Mouse (Mus musculus): ENCODE data around the gene Asap3. TPM values are rescaled to one million over a fixed set of nuclear protein-coding genes. Genes with fewer than 3 reads are reported as not detected.

The Asap3 gene
- polyA plus RNA-seq, 1 experiment from 2014 or later, result 1.6 TPM

- ATAC-seq (no peak), DNase-seq (ENCODE audit: low spot score) (no peak)
- peaks cover 53% of the 10 kb centered on the region for H3K27me3 ChIP-seq (replicated peaks; ENCODE audit: control insufficient read depth, insufficient read depth, low read length)
- under 1% methylated on average over 37 of the region's 37 CpGs for WGBS
- H3K27ac ChIP-seq (ENCODE audit: low read depth, low read length), result no peak overlapping the region
- no peak overlapping the region; the same call in 1 of the 2 replicates for H3K9ac ChIP-seq (ENCODE audit: low read length)
- H3K36me3 ChIP-seq (ENCODE audit: control insufficient read depth, insufficient read depth, low read length), result no peaks in the 10 kb centered on the region
- H3K4me1 ChIP-seq (ENCODE audit: control insufficient read depth, insufficient read depth, low read length), result peaks cover 11% of the 10 kb centered on the region
- peak overlapping the region; percentile 51 for H3K4me2 ChIP-seq (ENCODE audit: low read length)
- no peaks in the 10 kb centered on the region for H3K9me3 ChIP-seq (replicated peaks; ENCODE audit: control insufficient read depth, low read length)
- H3K4me3 ChIP-seq (ENCODE audit: low read depth, low read length), result peak overlapping the region; percentile 21
Measured at GRCm38 (mm10) chr4:136248464-136249331, 42.5 kb downstream of the Asap3 start.

- 2% methylated on average over 11 of the region's 11 CpGs for WGBS
- peaks cover 11% of the 10 kb centered on the region for H3K4me1 ChIP-seq (ENCODE audit: control insufficient read depth, insufficient read depth, low read length)
- ATAC-seq (no peak), DNase-seq (ENCODE audit: low spot score) (no peak)
- H3K27ac ChIP-seq (ENCODE audit: low read depth, low read length), result no peak overlapping the region
- 0 out of 2 replicates have a peak overlapping the region, but pooled peaks have one; percentile 51 for H3K4me2 ChIP-seq (ENCODE audit: low read length)
- H3K27me3 ChIP-seq (replicated peaks; ENCODE audit: control insufficient read depth, insufficient read depth, low read length), result peaks cover 53% of the 10 kb centered on the region
- no peaks in the 10 kb centered on the region for H3K36me3 ChIP-seq (ENCODE audit: control insufficient read depth, insufficient read depth, low read length)
- 0 out of 2 replicates have a peak overlapping the region, but pooled peaks have one; percentile 2 for H3K4me3 ChIP-seq (ENCODE audit: low read depth, low read length)
- H3K9ac ChIP-seq (ENCODE audit: low read length), result no peak overlapping the region
- H3K9me3 ChIP-seq (replicated peaks; ENCODE audit: control insufficient read depth, low read length), result no peaks in the 10 kb centered on the region
Measured at GRCm38 (mm10) chr4:136249332-136249647, 43.1 kb downstream of the Asap3 start.

GRCm38 (mm10) chr4:136249780-136250179 is 43.6 kb downstream of the Asap3 start:
- Histone ChIP-seq H3K36me3 (ENCODE audit: control insufficient read depth, insufficient read depth, low read length) (no peaks in the 10 kb centered on the region), H3K27ac (ENCODE audit: low read depth, low read length) (no peak overlapping the region), H3K4me3 (ENCODE audit: low read depth, low read length) (no peak overlapping the region), H3K4me2 (ENCODE audit: low read length) (no peak overlapping the region), H3K4me1 (ENCODE audit: control insufficient read depth, insufficient read depth, low read length) (peaks cover 11% of the 10 kb centered on the region), H3K9ac (ENCODE audit: low read length) (no peak overlapping the region), H3K27me3 (replicated peaks; ENCODE audit: control insufficient read depth, insufficient read depth, low read length) (peaks cover 53% of the 10 kb centered on the region), H3K9me3 (replicated peaks; ENCODE audit: control insufficient read depth, low read length) (no peaks in the 10 kb centered on the region)
- ATAC-seq (no peak), DNase-seq (ENCODE audit: low spot score) (no peak)
- 45% methylated on average over 9 of the region's 9 CpGs for WGBS

- Histone ChIP-seq H3K4me2 (ENCODE audit: low read length) (no peak overlapping the region), H3K27ac (ENCODE audit: low read depth, low read length) (no peak overlapping the region), H3K4me1 (ENCODE audit: control insufficient read depth, insufficient read depth, low read length) (no peaks in the 10 kb centered on the region), H3K27me3 (replicated peaks; ENCODE audit: control insufficient read depth, insufficient read depth, low read length) (no peaks in the 10 kb centered on the region), H3K36me3 (ENCODE audit: control insufficient read depth, insufficient read depth, low read length) (no peaks in the 10 kb centered on the region), H3K4me3 (ENCODE audit: low read depth, low read length) (no peak overlapping the region), H3K9me3 (replicated peaks; ENCODE audit: control insufficient read depth, low read length) (no peaks in the 10 kb centered on the region), H3K9ac (ENCODE audit: low read length) (no peak overlapping the region)
- ATAC-seq, result no peak
- no peak for DNase-seq (ENCODE audit: low spot score)
- 67% methylated on average over 6 of the region's 6 CpGs for WGBS
Measured at GRCm38 (mm10) chr4:136255919-136256318, 49.8 kb downstream of the Asap3 start.

GRCm38 (mm10) chr4:136256696-136257095 is 50.5 kb downstream of the Asap3 start:
- no peak overlapping the region for H3K4me3 ChIP-seq (ENCODE audit: low read depth, low read length)
- no peak overlapping the region for H3K4me2 ChIP-seq (ENCODE audit: low read length)
- H3K9ac ChIP-seq (ENCODE audit: low read length), result no peak overlapping the region
- DNase-seq (ENCODE audit: low spot score) (no peak), ATAC-seq (no peak)
- 86% methylated on average over 10 of the region's 10 CpGs for WGBS
- no peaks in the 10 kb centered on the region for H3K27me3 ChIP-seq (replicated peaks; ENCODE audit: control insufficient read depth, insufficient read depth, low read length)
- no peak overlapping the region for H3K27ac ChIP-seq (ENCODE audit: low read depth, low read length)
- H3K36me3 ChIP-seq (ENCODE audit: control insufficient read depth, insufficient read depth, low read length), result no peaks in the 10 kb centered on the region
- no peaks in the 10 kb centered on the region for H3K9me3 ChIP-seq (replicated peaks; ENCODE audit: control insufficient read depth, low read length)
- H3K4me1 ChIP-seq (ENCODE audit: control insufficient read depth, insufficient read depth, low read length), result no peaks in the 10 kb centered on the region

- 59% methylated on average over 3 of the region's 3 CpGs for WGBS
- Histone ChIP-seq H3K9me3 (replicated peaks; ENCODE audit: control insufficient read depth, low read length) (no peaks in the 10 kb centered on the region), H3K9ac (ENCODE audit: low read length) (no peak overlapping the region), H3K27me3 (replicated peaks; ENCODE audit: control insufficient read depth, insufficient read depth, low read length) (no peaks in the 10 kb centered on the region), H3K4me3 (ENCODE audit: low read depth, low read length) (no peak overlapping the region), H3K4me1 (ENCODE audit: control insufficient read depth, insufficient read depth, low read length) (no peaks in the 10 kb centered on the region), H3K36me3 (ENCODE audit: control insufficient read depth, insufficient read depth, low read length) (no peaks in the 10 kb centered on the region), H3K4me2 (ENCODE audit: low read length) (no peak overlapping the region), H3K27ac (ENCODE audit: low read depth, low read length) (no peak overlapping the region)
- ATAC-seq (no peak), DNase-seq (ENCODE audit: low spot score) (no peak)
Measured at GRCm38 (mm10) chr4:136259916-136260315, 53.8 kb downstream of the Asap3 start.

GRCm38 (mm10) chr4:136260491-136261180 is 54.5 kb downstream of the Asap3 start:
- no peak overlapping the region for H3K4me2 ChIP-seq (ENCODE audit: low read length)
- ATAC-seq, result peak; percentile 73; the same call in 1 of the 2 replicates
- H3K36me3 ChIP-seq (ENCODE audit: control insufficient read depth, insufficient read depth, low read length), result no peaks in the 10 kb centered on the region

GRCm38 (mm10) chr4:136261912-136262311 is 55.7 kb downstream of the Asap3 start:
- no peak overlapping the region for H3K4me3 ChIP-seq (ENCODE audit: low read depth, low read length)
- H3K27ac ChIP-seq (ENCODE audit: low read depth, low read length), result no peak overlapping the region
- H3K4me2 ChIP-seq (ENCODE audit: low read length), result no peak overlapping the region
- WGBS, result 79% methylated on average over 10 of the region's 10 CpGs
- no peaks in the 10 kb centered on the region for H3K4me1 ChIP-seq (ENCODE audit: control insufficient read depth, insufficient read depth, low read length)
- no peak for DNase-seq (ENCODE audit: low spot score)
- no peak for ATAC-seq
- H3K9ac ChIP-seq (ENCODE audit: low read length), result no peak overlapping the region
- H3K36me3 ChIP-seq (ENCODE audit: control insufficient read depth, insufficient read depth, low read length), result no peaks in the 10 kb centered on the region
- no peaks in the 10 kb centered on the region for H3K9me3 ChIP-seq (replicated peaks; ENCODE audit: control insufficient read depth, low read length)
- no peaks in the 10 kb centered on the region for H3K27me3 ChIP-seq (replicated peaks; ENCODE audit: control insufficient read depth, insufficient read depth, low read length)

More at GRCm38 (mm10) chr4:136260491-136261180, 54.5 kb downstream of the Asap3 start:
- no peak overlapping the region for H3K4me3 ChIP-seq (ENCODE audit: low read depth, low read length)
- H3K27me3 ChIP-seq (replicated peaks; ENCODE audit: control insufficient read depth, insufficient read depth, low read length), result no peaks in the 10 kb centered on the region
- H3K4me1 ChIP-seq (ENCODE audit: control insufficient read depth, insufficient read depth, low read length), result no peaks in the 10 kb centered on the region
- no peaks in the 10 kb centered on the region for H3K9me3 ChIP-seq (replicated peaks; ENCODE audit: control insufficient read depth, low read length)
- H3K27ac ChIP-seq (ENCODE audit: low read depth, low read length), result no peak overlapping the region
- DNase-seq (ENCODE audit: low spot score), result peak; percentile 90
- H3K9ac ChIP-seq (ENCODE audit: low read length), result peak overlapping the region; percentile 17; the same call in 1 of the 2 replicates
- 43% methylated on average over 10 of the region's 10 CpGs for WGBS

GRCm38 (mm10) chr4:136263555-136263954 is 57.4 kb downstream of the Asap3 start:
- DNase-seq (ENCODE audit: low spot score) (no peak), ATAC-seq (no peak)
- Histone ChIP-seq H3K27me3 (replicated peaks; ENCODE audit: control insufficient read depth, insufficient read depth, low read length) (no peaks in the 10 kb centered on the region), H3K9ac (ENCODE audit: low read length) (no peak overlapping the region), H3K9me3 (replicated peaks; ENCODE audit: control insufficient read depth, low read length) (no peaks in the 10 kb centered on the region), H3K4me2 (ENCODE audit: low read length) (no peak overlapping the region), H3K27ac (ENCODE audit: low read depth, low read length) (no peak overlapping the region), H3K4me3 (ENCODE audit: low read depth, low read length) (no peak overlapping the region), H3K4me1 (ENCODE audit: control insufficient read depth, insufficient read depth, low read length) (no peaks in the 10 kb centered on the region), H3K36me3 (ENCODE audit: control insufficient read depth, insufficient read depth, low read length) (no peaks in the 10 kb centered on the region)
- WGBS, result 92% methylated on average over 4 of the region's 4 CpGs

Data from forebrain, embryonic 14.5 days (tissue).